Mouse (Mus musculus): ENCODE measurements around the gene Fam124b.

Fam124b gene

DNA sequence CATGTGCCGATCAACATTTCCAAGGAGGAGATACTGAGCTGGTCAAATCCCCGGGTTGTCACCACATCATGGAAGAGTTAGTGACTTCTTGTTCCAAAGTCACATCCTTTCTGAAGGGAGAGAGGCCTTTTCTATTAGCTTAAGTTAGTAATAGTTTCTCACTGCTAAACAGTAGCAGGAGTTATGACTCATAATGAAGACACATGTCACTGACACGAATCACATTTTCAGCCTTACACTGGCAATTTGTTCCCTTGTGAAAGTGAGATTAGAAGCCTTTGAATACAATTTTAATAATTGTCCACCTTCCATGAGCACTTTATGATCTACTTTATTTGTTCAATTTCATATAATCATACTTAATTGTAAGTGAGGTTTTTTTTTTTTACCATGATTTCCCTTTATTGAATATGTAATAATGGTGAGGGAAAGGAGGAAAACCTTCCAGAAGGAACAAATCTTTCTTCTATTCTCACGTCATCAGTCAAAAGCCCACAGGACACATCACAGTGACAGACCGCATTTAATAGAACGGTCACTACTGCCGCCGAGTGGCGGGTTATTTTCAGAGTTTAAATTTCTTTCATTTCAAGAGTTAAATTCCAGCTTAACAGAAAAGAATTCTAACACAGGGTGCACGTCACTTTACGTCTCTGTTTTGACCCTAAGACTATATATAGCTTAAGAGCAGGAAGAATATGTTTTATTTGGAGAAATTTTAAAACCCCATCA lies 40.5 kb downstream of the Fam124b start:
- no peak for DNase-seq (ENCODE audit: low read depth)

DNA sequence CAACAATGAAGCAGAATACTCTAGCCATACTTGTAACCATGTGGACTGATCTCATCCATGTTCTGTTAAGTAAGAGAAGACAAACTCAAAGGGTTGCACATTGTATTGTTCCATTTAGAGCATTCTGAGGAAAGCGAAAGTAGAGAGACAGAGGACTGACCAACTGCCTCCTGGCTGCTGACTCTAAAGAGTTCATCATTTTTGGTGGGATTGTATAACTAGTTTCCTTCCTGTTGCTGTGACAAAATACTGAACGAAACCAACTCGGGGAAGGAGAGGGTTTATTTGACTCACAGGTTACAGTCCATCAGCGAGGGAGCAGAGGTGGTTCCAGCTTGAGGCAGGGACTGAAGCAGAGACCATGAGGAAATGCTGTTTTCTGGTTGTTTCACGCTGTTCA lies 50.6 kb downstream of the Fam124b start:
- DNase-seq (ENCODE audit: low read depth), result no peak

DNA sequence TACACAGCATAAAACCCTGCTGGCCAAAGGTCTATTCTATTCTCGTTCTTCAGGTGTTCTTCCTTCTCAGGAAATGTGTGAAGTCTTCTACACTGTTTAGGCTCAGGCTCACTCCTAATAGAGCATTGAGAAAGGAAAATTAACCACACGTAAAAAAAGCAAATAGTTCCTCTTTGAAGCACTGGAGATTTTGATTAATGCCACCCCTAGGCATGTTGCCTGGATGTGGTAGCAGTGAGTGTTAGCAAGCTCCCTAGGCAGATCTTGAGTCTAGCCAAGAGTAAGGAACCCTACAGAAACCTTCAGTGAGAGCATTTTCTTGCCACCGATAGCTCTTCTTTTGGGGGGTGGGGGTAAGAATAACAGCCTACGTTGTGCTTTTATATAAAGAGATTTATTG lies 51.7 kb downstream of the Fam124b start:
- no peak for DNase-seq (ENCODE audit: low read depth)

DNA sequence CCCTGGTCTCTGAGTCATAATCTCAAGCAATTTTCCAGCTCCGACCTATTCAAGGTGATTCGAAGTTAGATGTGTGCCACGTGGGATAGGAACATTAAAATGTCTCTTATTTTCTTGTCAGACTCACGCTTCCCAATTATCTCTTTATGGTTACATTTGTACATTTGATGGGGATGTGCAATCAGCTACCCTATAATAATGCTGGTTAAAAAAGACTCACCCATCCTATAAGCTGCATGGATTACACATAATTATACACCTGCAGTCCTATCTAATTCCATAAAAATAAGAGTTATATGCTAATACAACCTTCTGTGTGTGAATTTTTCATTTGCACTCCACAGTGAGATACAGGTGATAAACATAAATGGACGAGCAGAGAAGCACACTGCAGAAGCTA lies 52.9 kb downstream of the Fam124b start:
- DNase-seq (ENCODE audit: low read depth), result no peak

DNA sequence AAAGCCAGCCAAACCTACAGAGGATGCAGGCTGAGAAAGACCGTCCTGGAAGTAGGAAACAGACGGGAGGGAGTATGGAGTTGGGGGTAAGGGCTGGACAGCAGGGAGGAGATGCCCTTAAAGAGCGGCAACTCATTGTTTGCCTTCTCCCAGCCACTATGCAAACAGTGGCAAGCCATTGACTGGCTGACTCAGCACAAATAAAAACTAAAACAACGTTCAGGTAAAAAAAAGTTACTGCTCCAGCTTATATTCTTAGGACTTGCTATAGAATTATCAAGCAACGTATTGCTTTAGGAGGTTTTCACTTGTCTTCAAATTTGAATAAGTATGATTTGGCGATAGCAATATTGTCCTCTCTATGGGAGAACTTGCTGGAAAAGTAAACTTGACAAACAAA lies 55.3 kb downstream of the Fam124b start:
- DNase-seq (ENCODE audit: low read depth), result no peak

DNA sequence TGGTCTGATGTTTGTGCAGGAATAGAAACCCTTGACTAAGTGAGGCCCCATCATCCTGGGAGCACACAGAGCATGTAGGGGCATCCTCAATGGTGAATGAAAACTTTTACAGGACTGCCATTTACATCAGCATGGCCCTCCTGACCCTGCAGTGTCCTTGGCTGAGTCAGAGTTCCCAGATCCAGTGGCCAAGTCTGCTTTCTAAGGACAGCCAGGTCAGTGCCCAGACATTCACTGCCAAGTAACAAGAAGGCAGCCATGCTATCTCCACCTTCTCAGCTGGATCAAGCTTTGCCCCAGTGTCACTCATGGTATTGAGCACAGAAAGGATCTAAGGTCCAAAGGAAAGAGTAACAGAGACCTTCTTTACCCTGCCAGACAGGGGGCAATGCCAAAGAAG lies 58.7 kb downstream of the Fam124b start:
- no peak for DNase-seq (ENCODE audit: low read depth)

DNA sequence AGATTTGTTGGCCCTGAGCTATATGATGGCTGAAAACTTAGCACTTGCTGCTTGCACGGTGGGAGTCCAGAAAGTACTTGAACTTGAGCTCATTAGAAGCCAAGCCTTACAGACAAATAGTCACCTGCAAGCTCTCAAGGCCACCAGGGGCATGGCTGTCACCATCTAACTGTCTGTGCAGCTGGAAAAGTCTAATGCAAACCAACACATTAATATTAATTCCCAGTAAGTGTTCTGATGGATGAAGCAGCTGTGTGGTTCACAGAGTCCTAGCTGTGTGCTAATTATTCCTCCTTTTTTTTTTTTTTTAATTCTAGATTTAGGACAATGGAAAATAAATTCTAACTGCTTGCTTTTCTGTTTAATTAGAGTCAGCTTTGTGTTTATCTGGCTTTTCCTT lies 63.4 kb downstream of the Fam124b start:
- no peak for DNase-seq (ENCODE audit: low read depth)

DNA sequence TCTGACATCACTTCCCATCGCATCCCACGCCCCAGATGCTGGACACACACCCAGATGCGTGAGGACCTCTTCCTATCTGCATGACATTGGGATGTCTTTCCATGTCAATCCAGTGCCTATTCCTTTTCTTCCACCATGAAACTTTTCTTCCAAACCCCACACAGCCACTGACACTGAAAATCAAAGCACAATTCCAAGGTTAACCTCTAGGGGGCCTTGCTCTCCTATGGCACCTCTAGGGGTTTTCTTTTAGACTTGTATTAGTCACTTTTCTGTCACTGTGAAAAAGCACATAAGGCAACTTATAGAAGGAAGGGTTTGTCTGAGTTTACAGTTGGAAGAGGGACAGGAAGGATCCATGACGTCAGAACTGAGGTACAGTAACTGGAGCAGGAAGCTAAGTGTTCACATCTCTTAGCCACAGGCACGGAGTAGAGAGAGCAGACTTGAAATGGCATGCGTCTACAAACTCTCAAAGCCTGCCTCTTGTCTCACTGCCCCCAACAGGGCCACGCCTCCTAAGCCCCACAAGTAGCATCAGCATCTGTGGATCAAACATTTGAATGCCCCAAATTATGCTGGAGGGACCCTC lies 65.1 kb downstream of the Fam124b start:
- no peak for DNase-seq (ENCODE audit: low read depth)

DNA sequence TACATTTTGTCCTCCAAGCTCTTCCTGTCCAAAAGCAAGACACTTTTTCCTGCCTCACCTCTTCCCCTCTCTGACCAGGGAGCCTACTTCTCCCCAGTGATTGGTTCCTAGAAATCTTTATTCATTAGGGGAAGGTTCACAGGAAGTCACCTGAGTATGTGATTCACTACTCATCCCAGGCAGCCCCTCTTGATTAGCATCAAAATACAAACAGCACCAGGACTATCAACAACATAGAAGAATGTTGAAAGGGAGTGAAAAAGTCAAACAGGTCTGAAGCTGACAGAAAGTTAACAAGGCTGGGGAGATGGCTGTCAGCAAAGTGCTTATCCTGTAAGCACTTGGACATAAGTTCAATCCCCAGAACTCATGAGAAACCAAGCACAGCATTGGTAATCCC lies 67.6 kb downstream of the Fam124b start:
- DNase-seq (ENCODE audit: low read depth), result no peak
